Mouse (Mus musculus) embryonic facial prominence, embryonic 15.5 days (tissue): ENCODE measurements around the gene Ttyh3. TPM values are rescaled to one million over a fixed set of nuclear protein-coding genes. Genes with fewer than 3 reads are reported as not detected.

Source experiments
- ATAC-seq: fragments of 200-750 bp; cut with Nextera tagmentation; 2 replicates; pipeline ENCODE4 v1.8.0; 2017; ENCODE audit warnings: low read depth, moderate TSS enrichment; ENCODE audit not compliant: insufficient number of reproducible peaks, low FRiP score, low TSS enrichment
- H3K27ac ChIP-seq: fragments of 300-500 bp; sonication (generic); replicated peaks from 2 replicates; pipeline ENCODE4 v1.5.1; 2015; ENCODE audit warnings: mild to moderate bottlenecking, inconsistent platforms
- H3K27me3 ChIP-seq: fragments of 300-500 bp; sonication (generic); 2 replicates; pipeline ENCODE4 v1.6.1; 2015; ENCODE audit warnings: inconsistent platforms
- H3K36me3 ChIP-seq: fragments of 300-500 bp; sonication (generic); 2 replicates; pipeline ENCODE4 v1.6.1; 2015; ENCODE audit warnings: mild to moderate bottlenecking, inconsistent platforms
- H3K4me1 ChIP-seq: fragments of 300-500 bp; sonication (generic); 2 replicates; pipeline ENCODE4 v1.6.1; 2015; ENCODE audit warnings: inconsistent platforms
- H3K4me2 ChIP-seq: fragments of 300-500 bp; sonication (generic); replicated peaks from 2 replicates; pipeline ENCODE4 v1.6.1; 2015; ENCODE audit warnings: mild to moderate bottlenecking, inconsistent platforms
- H3K4me3 ChIP-seq: fragments of 300-500 bp; sonication (generic); replicated peaks from 2 replicates; pipeline ENCODE4 v1.5.1; 2015; ENCODE audit warnings: mild to moderate bottlenecking, inconsistent platforms
- H3K9ac ChIP-seq: fragments of 300-500 bp; sonication (generic); 2 replicates; pipeline ENCODE4 v1.6.1; 2015; ENCODE audit warnings: inconsistent platforms
- H3K9me3 ChIP-seq: fragments of 300-500 bp; sonication (generic); replicated peaks from 2 replicates; pipeline ENCODE4 v1.6.1; 2016; ENCODE audit warnings: inconsistent platforms
- WGBS: fragments of 180-500 bp; shearing (Covaris S2); methylation state at CpG from one replicate; pipeline ENCODE4 v1.1.7; 2015; 5-methylcytosine and 5-hydroxymethylcytosine counted together
- polyA plus RNA-seq: library from polyadenylated mRNA; unstranded; fragments of >200 nt; fragmentation: Nextera tagmentation; extraction: Ambion mirVana; gene quantifications from 2 replicates; pipeline ENCODE4 v1.2.1, GENCODE M21; 2015

The Ttyh3 gene
- polyA plus RNA-seq, 1 experiment from 2014 or later: 43.7 TPM

DNA sequence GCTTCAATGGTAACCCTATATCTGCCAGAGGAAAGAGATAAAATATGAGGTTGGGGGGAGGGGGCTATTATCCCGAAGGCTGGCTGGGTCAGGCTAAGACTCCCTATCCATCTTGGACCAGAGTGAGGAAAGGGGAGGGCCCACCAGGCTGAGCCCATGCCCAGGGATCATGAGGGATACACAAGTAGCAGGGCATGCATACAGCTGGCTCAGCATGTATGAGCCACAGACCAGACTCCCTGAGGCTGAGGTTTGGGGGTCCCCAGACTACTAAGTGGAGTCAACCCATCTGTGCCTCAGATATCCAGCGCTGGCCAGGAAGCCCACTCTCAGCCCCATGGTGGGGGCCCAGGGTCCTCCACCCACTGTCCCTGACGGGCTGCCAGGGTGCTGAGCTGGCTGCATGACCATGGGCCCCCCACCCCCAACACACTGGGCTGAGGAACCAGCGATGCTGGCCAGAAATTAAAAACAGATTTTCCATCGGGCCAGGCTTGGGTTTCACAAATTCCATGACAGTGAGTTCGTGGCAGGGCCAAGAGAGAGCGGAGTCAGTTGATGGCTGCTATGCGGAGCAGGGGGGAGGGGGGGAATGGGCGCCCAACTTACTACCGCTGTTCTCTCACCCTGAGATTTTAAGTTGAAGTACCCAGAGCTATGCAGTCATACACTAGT, 7.4 kb downstream of the Ttyh3 start:
- Histone ChIP-seq H3K27me3 (no peaks in the 10 kb centered on the region), H3K27ac (peak overlapping the region; percentile 92), H3K4me2 (peak overlapping the region; percentile 38), H3K4me1 (peaks cover 65% of the 10 kb centered on the region), H3K9me3 (no peaks in the 10 kb centered on the region), H3K4me3 (no peak overlapping the region), H3K9ac (no peak overlapping the region), H3K36me3 (peaks cover 44% of the 10 kb centered on the region)
- peak; percentile 82 for ATAC-seq
- 25% methylated on average over 10 of the region's 10 CpGs for WGBS

GRCm38 (mm10) chr5:140640812-140641211, 8.0 kb downstream of the Ttyh3 start:
- H3K4me3 ChIP-seq: no peak overlapping the region
- no peak for ATAC-seq
- no peaks in the 10 kb centered on the region for H3K9me3 ChIP-seq
- WGBS: 66% methylated on average over 2 of the region's 2 CpGs
- H3K4me1 ChIP-seq: peaks cover 59% of the 10 kb centered on the region
- no peak overlapping the region for H3K9ac ChIP-seq
- H3K4me2 ChIP-seq: peak overlapping the region; percentile 38; the same call in 1 of the 2 replicates
- H3K27ac ChIP-seq: peak overlapping the region; percentile 92
- H3K36me3 ChIP-seq: peaks cover 50% of the 10 kb centered on the region
- no peaks in the 10 kb centered on the region for H3K27me3 ChIP-seq

GRCm38 (mm10) chr5:140639871-140640270, 9.0 kb downstream of the Ttyh3 start:
- peak overlapping the region; percentile 92 for H3K27ac ChIP-seq
- no peak overlapping the region for H3K4me2 ChIP-seq
- ATAC-seq: no peak
- no peak overlapping the region for H3K9ac ChIP-seq
- H3K27me3 ChIP-seq: no peaks in the 10 kb centered on the region
- H3K9me3 ChIP-seq: no peaks in the 10 kb centered on the region
- no peak overlapping the region for H3K4me3 ChIP-seq
- peaks cover 50% of the 10 kb centered on the region for H3K4me1 ChIP-seq
- WGBS: 63% methylated on average over 14 of the region's 14 CpGs
- H3K36me3 ChIP-seq: peaks cover 57% of the 10 kb centered on the region

- 93% methylated on average over 4 of the region's 4 CpGs for WGBS
- H3K36me3 ChIP-seq: peaks cover 57% of the 10 kb centered on the region
Observed at GRCm38 (mm10) chr5:140639312-140639711, 9.5 kb downstream of the Ttyh3 start.

DNA sequence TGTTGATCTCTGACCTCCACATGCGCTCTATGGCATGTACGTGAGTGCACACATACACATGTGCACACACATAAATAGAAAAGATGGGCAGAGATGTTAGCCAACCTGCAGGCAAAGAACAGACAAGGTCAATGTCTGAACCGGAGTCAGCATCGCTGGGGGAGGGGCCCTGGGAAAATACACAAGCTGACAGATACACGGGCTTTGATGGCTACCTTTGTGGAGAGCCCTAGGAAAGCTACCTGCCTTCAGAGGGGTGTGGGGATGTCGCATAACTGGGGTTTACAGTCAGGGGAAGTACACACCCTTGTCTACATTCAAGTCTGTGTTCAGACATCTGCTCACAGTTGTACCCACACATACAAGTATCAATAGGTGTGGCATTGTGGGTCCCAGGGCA, 10.3 kb downstream of the Ttyh3 start:
- no peak overlapping the region for H3K4me2 ChIP-seq
- WGBS: 90% methylated on average over 6 of the region's 6 CpGs
- H3K27me3 ChIP-seq: no peaks in the 10 kb centered on the region
- H3K4me3 ChIP-seq: no peak overlapping the region
- H3K4me1 ChIP-seq: peaks cover 41% of the 10 kb centered on the region
- no peak overlapping the region for H3K27ac ChIP-seq
- no peaks in the 10 kb centered on the region for H3K9me3 ChIP-seq
- no peak overlapping the region for H3K9ac ChIP-seq
- ATAC-seq: no peak
- peaks cover 60% of the 10 kb centered on the region for H3K36me3 ChIP-seq

More at GRCm38 (mm10) chr5:140639312-140639711, 9.5 kb downstream of the Ttyh3 start:
- Histone ChIP-seq H3K4me1 (peaks cover 46% of the 10 kb centered on the region), H3K4me2 (no peak overlapping the region), H3K27ac (no peak overlapping the region), H3K9me3 (no peaks in the 10 kb centered on the region), H3K9ac (no peak overlapping the region), H3K4me3 (no peak overlapping the region), H3K27me3 (no peaks in the 10 kb centered on the region)
- ATAC-seq: no peak

- H3K27ac ChIP-seq: no peak overlapping the region
- H3K9ac ChIP-seq: no peak overlapping the region
- H3K36me3 ChIP-seq: peaks cover 65% of the 10 kb centered on the region
Observed at GRCm38 (mm10) chr5:140637989-140638388, 10.8 kb downstream of the Ttyh3 start.

GRCm38 (mm10) chr5:140637058-140637410, 11.8 kb downstream of the Ttyh3 start:
- 83% methylated on average over 6 of the region's 6 CpGs for WGBS
- no peak for ATAC-seq
- H3K9me3 ChIP-seq: no peaks in the 10 kb centered on the region
- H3K27me3 ChIP-seq: no peaks in the 10 kb centered on the region
- peaks cover 73% of the 10 kb centered on the region for H3K36me3 ChIP-seq
- no peak overlapping the region for H3K4me2 ChIP-seq
- 0 out of 2 replicates have a peak overlapping the region, but pooled peaks have one; percentile 3 for H3K27ac ChIP-seq
- peaks cover 28% of the 10 kb centered on the region for H3K4me1 ChIP-seq
- no peak overlapping the region for H3K4me3 ChIP-seq
- no peak overlapping the region for H3K9ac ChIP-seq

More at GRCm38 (mm10) chr5:140637989-140638388, 10.8 kb downstream of the Ttyh3 start:
- Histone ChIP-seq H3K4me2 (no peak overlapping the region), H3K9me3 (no peaks in the 10 kb centered on the region), H3K27me3 (no peaks in the 10 kb centered on the region), H3K4me3 (no peak overlapping the region), H3K4me1 (peaks cover 37% of the 10 kb centered on the region)
- ATAC-seq: no peak
- 85% methylated on average over 3 of the region's 3 CpGs for WGBS

- H3K27ac ChIP-seq: 0 out of 2 replicates have a peak overlapping the region, but pooled peaks have one; percentile 3
- WGBS: 78% methylated on average over 7 of the region's 7 CpGs
- H3K9ac ChIP-seq: no peak overlapping the region
Observed at GRCm38 (mm10) chr5:140636316-140637057, 12.3 kb downstream of the Ttyh3 start.

DNA sequence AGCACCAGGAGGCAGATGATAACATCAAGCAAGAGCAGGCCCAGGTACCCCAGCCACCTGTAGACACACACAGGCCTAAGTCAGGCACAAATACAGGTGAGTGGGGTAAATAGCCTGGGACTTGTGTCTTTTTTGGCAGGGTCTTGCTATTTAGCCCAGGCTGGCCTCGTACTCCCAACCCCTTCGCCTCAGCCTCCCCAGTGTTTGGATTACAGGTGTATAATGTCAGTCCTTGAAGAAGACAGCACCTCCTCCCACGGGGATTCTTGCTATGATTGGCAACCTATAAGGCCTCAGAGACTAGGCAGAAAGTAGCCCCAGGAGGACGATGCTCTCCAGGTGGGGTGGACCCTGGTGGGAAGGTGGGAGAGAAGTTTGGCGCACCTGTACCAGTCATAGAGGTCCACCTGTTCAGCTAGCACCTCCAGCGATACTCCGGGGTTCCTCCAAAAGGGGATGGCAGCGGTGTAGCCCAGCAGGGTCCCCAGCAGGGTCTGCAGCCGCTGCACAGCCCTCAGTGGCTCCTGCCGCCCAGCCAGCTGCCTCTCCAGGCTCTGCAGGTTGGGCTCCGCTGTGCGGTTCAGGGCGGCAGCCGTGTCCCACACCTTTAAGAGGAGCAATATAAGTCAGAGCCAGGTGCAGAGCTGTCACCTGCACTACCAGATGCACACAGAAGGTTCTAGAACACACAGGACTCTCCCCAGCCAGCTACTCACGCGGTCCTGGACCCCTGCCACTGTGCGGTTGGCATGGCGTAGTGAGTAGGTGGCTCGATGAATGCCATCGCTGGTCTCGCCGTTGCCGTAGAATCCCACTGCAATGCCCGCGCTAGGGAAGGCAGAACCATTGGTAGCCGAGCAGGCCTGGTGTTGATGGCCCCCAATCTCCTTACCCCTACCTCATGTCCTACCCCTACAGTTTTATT, 13.8 kb downstream of the Ttyh3 start:
- ATAC-seq: no peak
- H3K4me1 ChIP-seq: peaks cover 8% of the 10 kb centered on the region
- H3K27me3 ChIP-seq: no peaks in the 10 kb centered on the region
- no peak overlapping the region for H3K4me3 ChIP-seq
- no peak overlapping the region for H3K27ac ChIP-seq
- peaks cover 89% of the 10 kb centered on the region for H3K36me3 ChIP-seq
- WGBS: 94% methylated on average over 26 of the region's 26 CpGs
- no peak overlapping the region for H3K9ac ChIP-seq
- no peaks in the 10 kb centered on the region for H3K9me3 ChIP-seq
- no peak overlapping the region for H3K4me2 ChIP-seq

More at GRCm38 (mm10) chr5:140636316-140637057, 12.3 kb downstream of the Ttyh3 start:
- H3K4me2 ChIP-seq: no peak overlapping the region
- H3K4me1 ChIP-seq: peaks cover 22% of the 10 kb centered on the region
- no peak overlapping the region for H3K4me3 ChIP-seq
- H3K36me3 ChIP-seq: peaks cover 78% of the 10 kb centered on the region
- no peaks in the 10 kb centered on the region for H3K27me3 ChIP-seq
- no peaks in the 10 kb centered on the region for H3K9me3 ChIP-seq
- no peak for ATAC-seq

DNA sequence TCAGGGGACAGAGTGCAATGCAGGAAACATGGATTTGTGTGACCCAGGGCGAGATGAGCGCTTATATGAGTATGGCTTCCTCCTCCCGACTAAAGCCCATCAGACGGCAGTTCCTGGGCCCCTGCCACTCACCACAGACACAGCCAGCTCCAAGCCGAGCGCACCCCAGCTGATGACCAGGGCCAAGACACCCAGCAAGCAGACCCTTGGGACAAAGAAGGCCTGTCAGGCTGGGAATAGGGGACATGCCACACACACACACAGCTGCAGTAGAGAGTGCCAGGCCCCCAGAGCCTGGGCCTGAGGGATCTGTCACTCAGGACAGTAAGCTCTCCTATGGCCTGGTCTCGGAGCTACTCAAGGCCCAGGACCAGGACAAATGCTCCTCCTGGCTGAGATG, 15.4 kb downstream of the Ttyh3 start:
- Histone ChIP-seq H3K36me3 (peaks cover 97% of the 10 kb centered on the region), H3K4me1 (no peaks in the 10 kb centered on the region), H3K27ac (no peak overlapping the region), H3K27me3 (no peaks in the 10 kb centered on the region), H3K9ac (no peak overlapping the region), H3K4me2 (no peak overlapping the region), H3K4me3 (no peak overlapping the region), H3K9me3 (no peaks in the 10 kb centered on the region)
- WGBS: 88% methylated on average over 7 of the region's 7 CpGs
- ATAC-seq: no peak

- Histone ChIP-seq H3K27me3 (no peaks in the 10 kb centered on the region), H3K4me2 (no peak overlapping the region), H3K9me3 (no peaks in the 10 kb centered on the region), H3K9ac (no peak overlapping the region), H3K4me3 (no peak overlapping the region), H3K4me1 (no peaks in the 10 kb centered on the region), H3K27ac (no peak overlapping the region), H3K36me3 (peaks cover 92% of the 10 kb centered on the region)
- WGBS: 93% methylated on average over 9 of the region's 9 CpGs
- ATAC-seq: no peak
Observed at GRCm38 (mm10) chr5:140628995-140629394, 19.8 kb downstream of the Ttyh3 start.
